17 mouse cellular contexts compared by ENCODE assay signal in the genomic region with DNA sequence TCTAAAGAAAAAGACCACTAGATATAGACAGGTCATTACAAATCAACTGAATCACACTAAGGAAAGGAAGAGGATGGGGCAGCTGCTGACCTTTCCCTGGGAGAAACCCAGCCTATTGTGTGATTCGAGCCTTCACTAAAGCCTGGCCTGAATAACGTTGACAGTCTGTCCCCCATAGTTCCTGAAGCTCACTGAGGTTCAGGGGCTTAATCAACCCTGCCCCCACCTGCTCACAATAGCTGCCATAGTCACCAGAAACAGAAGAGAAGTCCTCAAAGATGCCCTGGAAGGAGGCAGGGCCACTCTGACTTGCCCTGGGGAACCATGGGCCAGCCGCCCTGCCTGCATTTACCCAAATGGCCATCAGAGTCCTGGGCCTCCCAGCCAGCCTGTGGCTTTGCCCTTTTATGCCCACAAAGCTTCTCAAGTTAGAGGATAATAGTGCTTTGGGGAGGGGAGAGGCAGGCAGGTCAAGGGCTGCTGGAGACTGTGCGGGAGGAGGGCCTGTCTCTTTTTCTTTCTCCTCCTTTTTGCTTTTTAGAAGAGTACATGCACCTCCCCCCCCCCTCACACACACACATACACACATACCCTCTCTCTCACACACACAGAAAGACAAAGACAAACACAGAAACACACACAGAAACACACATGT.
DNase-seq lines count a peak whose midpoint lies in the region; ATAC-seq lines count a peak whose summit lies in the region.
"Had no signal": no experiment of that assay in that cellular context is flagged by ENCODE, and none has a peak within 500 bp of the region (broad histone marks: within the 10 kb centered on the region; RNA-seq: fewer than 3 reads in every experiment).

No protein-coding gene starts in this region.

- H3K27ac ChIP-seq in hindbrain, embryonic 10.5 days, result peak overlapping the region; percentile 84
- H3K27ac ChIP-seq in hindbrain, embryonic 16.5 days (ENCODE audit: low read depth, low read length), result no peak overlapping the region
- peak overlapping the region; percentile 44; the same call in 1 of the 2 replicates for H3K27ac ChIP-seq in hindbrain, embryonic 12.5 days
- H3K27ac ChIP-seq in neural tube, embryonic 14.5 days (ENCODE audit: low read depth, low read length), result 0 out of 2 replicates have a peak overlapping the region, but pooled peaks have one; percentile 18
- H3K27ac ChIP-seq: heart, embryonic 15.5 days; left cerebral cortex, adult 2 months; limb, embryonic 13.5 days; liver, embryonic 15.5 days had no signal

- H3K4me1 ChIP-seq in hindbrain, embryonic 10.5 days (replicated peaks), result peaks cover 39% of the 10 kb centered on the region
- H3K4me1 ChIP-seq in hindbrain, embryonic 16.5 days (ENCODE audit: control insufficient read depth, insufficient read depth, low read depth, low read length), result no peaks in the 10 kb centered on the region; the same call in 1 of the 2 replicates
- H3K4me1 ChIP-seq in hindbrain, embryonic 12.5 days, result peaks cover 14% of the 10 kb centered on the region
- peaks cover 4% of the 10 kb centered on the region; the same call in 1 of the 2 replicates for H3K4me1 ChIP-seq in neural tube, embryonic 14.5 days (ENCODE audit: control insufficient read depth, insufficient read depth, low read length)
- H3K4me1 ChIP-seq: heart, embryonic 15.5 days; liver, embryonic 15.5 days had no signal

- H3K4me2 ChIP-seq in hindbrain, embryonic 16.5 days (ENCODE audit: low read length), result no peak overlapping the region
- no peak overlapping the region for H3K4me2 ChIP-seq in hindbrain, embryonic 12.5 days (replicated peaks)
- H3K4me2 ChIP-seq in neural tube, embryonic 14.5 days (ENCODE audit: low read depth, low read length), result no peak overlapping the region
- H3K4me2 ChIP-seq: heart, embryonic 15.5 days; limb, embryonic 13.5 days; liver, embryonic 15.5 days had no signal

- no peak overlapping the region for H3K9ac ChIP-seq in hindbrain, embryonic 16.5 days (ENCODE audit: low read depth, low read length)
- no peak overlapping the region for H3K9ac ChIP-seq in hindbrain, embryonic 12.5 days
- H3K9ac ChIP-seq in neural tube, embryonic 14.5 days (replicated peaks; ENCODE audit: low read depth, low read length), result no peak overlapping the region
- H3K9ac ChIP-seq: heart, embryonic 15.5 days; limb, embryonic 13.5 days; liver, embryonic 15.5 days had no signal

- H3K36me3 ChIP-seq in hindbrain, embryonic 10.5 days, result no peaks in the 10 kb centered on the region
- H3K36me3 ChIP-seq in hindbrain, embryonic 16.5 days (ENCODE audit: control insufficient read depth, insufficient read depth, low read length), result no peaks in the 10 kb centered on the region
- H3K36me3 ChIP-seq in hindbrain, embryonic 12.5 days, result no peaks in the 10 kb centered on the region
- H3K36me3 ChIP-seq in neural tube, embryonic 14.5 days (ENCODE audit: control insufficient read depth, insufficient read depth, low read length), result no peaks in the 10 kb centered on the region
- H3K36me3 ChIP-seq: heart, embryonic 15.5 days; limb, embryonic 13.5 days; liver, embryonic 15.5 days had no signal

- no peaks in the 10 kb centered on the region for H3K9me3 ChIP-seq in hindbrain, embryonic 10.5 days
- no peaks in the 10 kb centered on the region for H3K9me3 ChIP-seq in hindbrain, embryonic 16.5 days (ENCODE audit: control insufficient read depth, low read length)
- no peaks in the 10 kb centered on the region for H3K9me3 ChIP-seq in hindbrain, embryonic 12.5 days (replicated peaks)
- H3K9me3 ChIP-seq in neural tube, embryonic 14.5 days (ENCODE audit: control insufficient read depth, low read length), result no peaks in the 10 kb centered on the region
- H3K9me3 ChIP-seq: heart, embryonic 15.5 days; limb, embryonic 13.5 days; liver, embryonic 15.5 days had no signal

- DNase-seq in hindbrain, embryonic 10.5 days (ENCODE audit: low spot score), result peak; percentile 83
- DNase-seq in embryo, embryonic 10.5 days (ENCODE audit: low spot score), result peak; percentile 83
- no peak for DNase-seq in right cerebral cortex, adult 18-20 months
- no peak for DNase-seq in urinary bladder, postnatal 25 days (ENCODE audit: low spot score)
- DNase-seq in adrenal gland, adult 18-20 months (ENCODE audit: low spot score in 2 of 2), result no peak
- DNase-seq: B cell, adult 2 months; cerebellum, adult 11-12 months; kidney, adult 8-10 months; lung, postnatal 10 days; thymus, postnatal 4 days had no signal

- H3K4me3 ChIP-seq in hindbrain, embryonic 10.5 days, result 0 out of 2 replicates have a peak overlapping the region, but pooled peaks have one; percentile 16
- no peak overlapping the region for H3K4me3 ChIP-seq in hindbrain, embryonic 16.5 days (ENCODE audit: low read length)
- H3K4me3 ChIP-seq in hindbrain, embryonic 12.5 days, result no peak overlapping the region
- H3K4me3 ChIP-seq in neural tube, embryonic 14.5 days (ENCODE audit: low read depth, low read length), result no peak overlapping the region
- H3K4me3 ChIP-seq: heart, embryonic 15.5 days; left cerebral cortex, adult 2 months; limb, embryonic 13.5 days; liver, embryonic 15.5 days had no signal

- ATAC-seq in hindbrain, embryonic 16.5 days, result no peak
- peak; percentile 38; the same call in 1 of the 2 replicates for ATAC-seq in hindbrain, embryonic 12.5 days (ENCODE audit: low FRiP score)
- ATAC-seq in neural tube, embryonic 14.5 days (ENCODE audit: low read depth), result 0 out of 2 replicates have a peak, but pooled peaks have one; percentile 21

- no peaks in the 10 kb centered on the region for H3K27me3 ChIP-seq in hindbrain, embryonic 10.5 days (ENCODE audit: insufficient read depth, poor library complexity, severe bottlenecking)
- H3K27me3 ChIP-seq in hindbrain, embryonic 16.5 days (replicated peaks; ENCODE audit: control insufficient read depth, insufficient read depth, low read length), result no peaks in the 10 kb centered on the region
- no peaks in the 10 kb centered on the region for H3K27me3 ChIP-seq in hindbrain, embryonic 12.5 days
- H3K27me3 ChIP-seq in neural tube, embryonic 14.5 days (ENCODE audit: control insufficient read depth, insufficient read depth, low read length), result no peaks in the 10 kb centered on the region
- H3K27me3 ChIP-seq: heart, embryonic 15.5 days; limb, embryonic 13.5 days; liver, embryonic 15.5 days had no signal

- WGBS in hindbrain, embryonic 10.5 days, result 16% methylated on average over 4 of the region's 4 CpGs
- WGBS in hindbrain, embryonic 16.5 days, result 19% methylated on average over 4 of the region's 4 CpGs
- 16% methylated on average over 4 of the region's 4 CpGs for WGBS in hindbrain, embryonic 12.5 days
- 11% methylated on average over 4 of the region's 4 CpGs for WGBS in neural tube, embryonic 14.5 days

Comparison
In these comparisons a context has a peak if more than half of its experiments do, and no peak if none do; other contexts are left out.
1. DNase-seq: peak in hindbrain, embryonic 10.5 days (single experiment) and embryo, embryonic 10.5 days (single experiment); none in right cerebral cortex, adult 18-20 months (single experiment), urinary bladder, postnatal 25 days (single experiment) and adrenal gland, adult 18-20 months (0 of 2).